Mouse (Mus musculus) central nervous system, embryonic 18 days (tissue): ENCODE results near the gene Wnt2. TPM values are rescaled to one million over a fixed set of nuclear protein-coding genes. Genes with fewer than 3 reads are reported as not detected.

Experiments
- polyA plus RNA-seq: library from polyadenylated mRNA; depleted of rRNA; stranded (reverse); fragments of >200 nt; gene quantifications from 2 replicates; pipeline ENCODE4 v1.2.3, GENCODE M21; 2012; rRNA removed

The Wnt2 gene
- polyA plus RNA-seq = 0.32 and 1.5 TPM in 2 replicates

GRCm38 (mm10) chr6:18029746-18030656 lies at the start of gene Wnt2:
Wnt2 (minus strand) TSS chr6:18030585.

Other genes with a start within 250 kb of the Wnt2 start
- gene Asz1, start 78.5 kb upstream of the Wnt2 start, polyA plus RNA-seq = 0.04 TPM in 1 of 2 replicates, not detected in the other
- gene Cftr, start 140.1 kb upstream of the Wnt2 start, polyA plus RNA-seq = 0.66 and 0.87 TPM in 2 replicates